Mouse (Mus musculus): ENCODE data around the gene Gpc5. TPM values are rescaled to one million over a fixed set of nuclear protein-coding genes. Genes with fewer than 3 reads are reported as not detected.

Gene Gpc5
- polyA plus RNA-seq, 1 experiment from 2014 or later, result 0.09 TPM

- TF ChIP-seq CTCF (IDR thresholded peaks at IDR 0.05; ENCODE audit: low read depth), result peak; percentile 64
- Histone ChIP-seq H3K9me3 (ENCODE audit: control insufficient read depth) (no peaks in the 10 kb centered on the region), H3K27ac (ENCODE audit: low read depth, low read length) (no peak overlapping the region), H3K9ac (ENCODE audit: low read depth, low read length) (no peak overlapping the region), H3K27me3 (replicated peaks; ENCODE audit: control insufficient read depth, insufficient read depth, low read length) (no peaks in the 10 kb centered on the region), H3K4me2 (replicated peaks; ENCODE audit: low read depth) (no peak overlapping the region), H3K4me3 (ENCODE audit: low read depth, low read length) (no peak overlapping the region), H3K4me1 (replicated peaks; ENCODE audit: control insufficient read depth, insufficient read depth, low read length) (no peaks in the 10 kb centered on the region), H3K36me3 (ENCODE audit: control insufficient read depth, insufficient read depth) (no peaks in the 10 kb centered on the region)
- WGBS, result 51% methylated on average over 4 of the region's 4 CpGs
- no peak for ATAC-seq
Observed at GRCm38 (mm10) chr14:115475234-115475633, 383.2 kb downstream of the Gpc5 start.

GRCm38 (mm10) chr14:115477360-115477759 is 385.3 kb downstream of the Gpc5 start:
- ATAC-seq, result no peak
- no peak overlapping the region for H3K4me2 ChIP-seq (replicated peaks; ENCODE audit: low read depth)
- WGBS, result 55% methylated on average over 14 of the region's 14 CpGs

GRCm38 (mm10) chr14:115485090-115485489 is 393.1 kb downstream of the Gpc5 start:
- ATAC-seq, result no peak
- Histone ChIP-seq H3K9me3 (ENCODE audit: control insufficient read depth) (no peaks in the 10 kb centered on the region), H3K4me3 (ENCODE audit: low read depth, low read length) (no peak overlapping the region), H3K4me1 (replicated peaks; ENCODE audit: control insufficient read depth, insufficient read depth, low read length) (no peaks in the 10 kb centered on the region), H3K27me3 (replicated peaks; ENCODE audit: control insufficient read depth, insufficient read depth, low read length) (no peaks in the 10 kb centered on the region), H3K4me2 (replicated peaks; ENCODE audit: low read depth) (no peak overlapping the region), H3K27ac (ENCODE audit: low read depth, low read length) (no peak overlapping the region), H3K36me3 (ENCODE audit: control insufficient read depth, insufficient read depth) (no peaks in the 10 kb centered on the region), H3K9ac (ENCODE audit: low read depth, low read length) (no peak overlapping the region)
- TF ChIP-seq CTCF (IDR thresholded peaks at IDR 0.05; ENCODE audit: low read depth), result peak; percentile 62

More at GRCm38 (mm10) chr14:115477360-115477759, 385.3 kb downstream of the Gpc5 start:
- no peaks in the 10 kb centered on the region for H3K4me1 ChIP-seq (replicated peaks; ENCODE audit: control insufficient read depth, insufficient read depth, low read length)
- H3K27me3 ChIP-seq (replicated peaks; ENCODE audit: control insufficient read depth, insufficient read depth, low read length), result no peaks in the 10 kb centered on the region
- H3K4me3 ChIP-seq (ENCODE audit: low read depth, low read length), result no peak overlapping the region
- H3K9me3 ChIP-seq (ENCODE audit: control insufficient read depth), result no peaks in the 10 kb centered on the region
- no peaks in the 10 kb centered on the region for H3K36me3 ChIP-seq (ENCODE audit: control insufficient read depth, insufficient read depth)
- no peak for TF ChIP-seq CTCF (IDR thresholded peaks at IDR 0.05; ENCODE audit: low read depth)
- no peak overlapping the region for H3K9ac ChIP-seq (ENCODE audit: low read depth, low read length)
- no peak overlapping the region for H3K27ac ChIP-seq (ENCODE audit: low read depth, low read length)

DNA sequence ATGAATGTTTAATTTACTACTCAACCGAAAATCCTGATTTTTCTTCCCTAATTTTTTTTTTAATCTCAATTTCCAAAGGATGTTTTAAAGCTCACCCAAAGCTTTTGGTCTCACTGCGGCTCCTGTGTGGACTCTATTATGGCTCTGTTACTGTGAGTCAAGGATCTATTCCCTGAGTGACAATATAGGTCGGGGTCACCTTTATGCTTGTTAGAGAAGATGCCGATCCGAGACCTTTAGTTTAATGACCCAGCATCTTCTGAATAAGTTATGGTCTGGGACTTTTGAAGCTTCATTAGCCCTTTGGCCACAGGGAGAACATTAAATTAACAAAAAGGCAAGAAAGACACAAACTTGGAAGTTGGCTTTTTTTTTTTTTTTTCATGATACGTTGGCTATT is 408.8 kb downstream of the Gpc5 start:
- H3K27ac ChIP-seq (ENCODE audit: low read depth, low read length), result no peak overlapping the region
- WGBS, result 87% methylated on average over 6 of the region's 6 CpGs
- no peaks in the 10 kb centered on the region for H3K36me3 ChIP-seq (ENCODE audit: control insufficient read depth, insufficient read depth)
- no peak overlapping the region for H3K4me2 ChIP-seq (replicated peaks; ENCODE audit: low read depth)
- no peak overlapping the region for H3K9ac ChIP-seq (ENCODE audit: low read depth, low read length)
- H3K27me3 ChIP-seq (replicated peaks; ENCODE audit: control insufficient read depth, insufficient read depth, low read length), result no peaks in the 10 kb centered on the region
- TF ChIP-seq CTCF (IDR thresholded peaks at IDR 0.05; ENCODE audit: low read depth), result no peak
- no peak for ATAC-seq
- H3K9me3 ChIP-seq (ENCODE audit: control insufficient read depth), result no peaks in the 10 kb centered on the region
- no peaks in the 10 kb centered on the region for H3K4me1 ChIP-seq (replicated peaks; ENCODE audit: control insufficient read depth, insufficient read depth, low read length)
- no peak overlapping the region for H3K4me3 ChIP-seq (ENCODE audit: low read depth, low read length)

- Histone ChIP-seq H3K9me3 (ENCODE audit: control insufficient read depth) (no peaks in the 10 kb centered on the region), H3K4me1 (replicated peaks; ENCODE audit: control insufficient read depth, insufficient read depth, low read length) (no peaks in the 10 kb centered on the region), H3K36me3 (ENCODE audit: control insufficient read depth, insufficient read depth) (no peaks in the 10 kb centered on the region), H3K9ac (ENCODE audit: low read depth, low read length) (no peak overlapping the region), H3K4me3 (ENCODE audit: low read depth, low read length) (no peak overlapping the region), H3K27ac (ENCODE audit: low read depth, low read length) (no peak overlapping the region), H3K27me3 (replicated peaks; ENCODE audit: control insufficient read depth, insufficient read depth, low read length) (no peaks in the 10 kb centered on the region), H3K4me2 (replicated peaks; ENCODE audit: low read depth) (no peak overlapping the region)
- WGBS, result 69% methylated on average over 4 of the region's 4 CpGs
- no peak for TF ChIP-seq CTCF (IDR thresholded peaks at IDR 0.05; ENCODE audit: low read depth)
- ATAC-seq, result no peak
Observed at GRCm38 (mm10) chr14:115546516-115547282, 454.7 kb downstream of the Gpc5 start.

DNA sequence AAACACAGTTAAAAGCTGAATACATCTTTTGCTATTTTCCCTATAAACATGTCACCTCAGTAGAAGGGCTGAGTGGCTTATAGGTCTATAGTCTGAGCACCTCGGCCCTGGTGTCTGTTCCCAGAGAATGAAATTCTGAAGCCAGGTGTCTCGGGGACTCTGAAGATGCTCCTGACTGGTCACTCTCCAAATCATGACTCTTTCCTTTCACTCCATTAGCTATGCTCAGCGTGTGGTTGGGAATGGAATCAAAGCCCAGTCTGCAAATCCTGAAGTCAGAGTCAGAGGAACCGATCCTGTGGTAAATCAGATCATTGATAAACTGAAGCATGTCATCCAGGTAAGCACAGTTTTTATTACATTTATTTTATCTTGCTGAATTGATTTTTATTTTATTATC is 460.0 kb downstream of the Gpc5 start:
- 74% methylated on average over 4 of the region's 4 CpGs for WGBS
- Histone ChIP-seq H3K9ac (ENCODE audit: low read depth, low read length) (no peak overlapping the region), H3K4me1 (replicated peaks; ENCODE audit: control insufficient read depth, insufficient read depth, low read length) (no peaks in the 10 kb centered on the region), H3K9me3 (ENCODE audit: control insufficient read depth) (no peaks in the 10 kb centered on the region), H3K4me2 (replicated peaks; ENCODE audit: low read depth) (no peak overlapping the region), H3K27me3 (replicated peaks; ENCODE audit: control insufficient read depth, insufficient read depth, low read length) (no peaks in the 10 kb centered on the region), H3K27ac (ENCODE audit: low read depth, low read length) (no peak overlapping the region), H3K36me3 (ENCODE audit: control insufficient read depth, insufficient read depth) (no peaks in the 10 kb centered on the region), H3K4me3 (ENCODE audit: low read depth, low read length) (no peak overlapping the region)
- TF ChIP-seq CTCF (IDR thresholded peaks at IDR 0.05; ENCODE audit: low read depth), result no peak
- no peak for ATAC-seq
